Mouse (Mus musculus) embryonic facial prominence, embryonic 15.5 days (tissue): Measurements from ENCODE around the gene Dusp6. TPM values are rescaled to one million over a fixed set of nuclear protein-coding genes. Genes with fewer than 3 reads are reported as not detected.

Source experiments
- ATAC-seq: fragments of 200-750 bp; cut with Nextera tagmentation; 2 replicates; pipeline ENCODE4 v1.8.0; 2017; ENCODE audit warnings: low read depth, moderate TSS enrichment; ENCODE audit not compliant: insufficient number of reproducible peaks, low FRiP score, low TSS enrichment
- H3K27ac ChIP-seq: fragments of 300-500 bp; sonication (generic); replicated peaks from 2 replicates; pipeline ENCODE4 v1.5.1; 2015; ENCODE audit warnings: mild to moderate bottlenecking, inconsistent platforms
- H3K27me3 ChIP-seq: fragments of 300-500 bp; sonication (generic); 2 replicates; pipeline ENCODE4 v1.6.1; 2015; ENCODE audit warnings: inconsistent platforms
- H3K36me3 ChIP-seq: fragments of 300-500 bp; sonication (generic); 2 replicates; pipeline ENCODE4 v1.6.1; 2015; ENCODE audit warnings: mild to moderate bottlenecking, inconsistent platforms
- H3K4me1 ChIP-seq: fragments of 300-500 bp; sonication (generic); 2 replicates; pipeline ENCODE4 v1.6.1; 2015; ENCODE audit warnings: inconsistent platforms
- H3K4me2 ChIP-seq: fragments of 300-500 bp; sonication (generic); replicated peaks from 2 replicates; pipeline ENCODE4 v1.6.1; 2015; ENCODE audit warnings: mild to moderate bottlenecking, inconsistent platforms
- H3K4me3 ChIP-seq: fragments of 300-500 bp; sonication (generic); replicated peaks from 2 replicates; pipeline ENCODE4 v1.5.1; 2015; ENCODE audit warnings: mild to moderate bottlenecking, inconsistent platforms
- H3K9ac ChIP-seq: fragments of 300-500 bp; sonication (generic); 2 replicates; pipeline ENCODE4 v1.6.1; 2015; ENCODE audit warnings: inconsistent platforms
- H3K9me3 ChIP-seq: fragments of 300-500 bp; sonication (generic); replicated peaks from 2 replicates; pipeline ENCODE4 v1.6.1; 2016; ENCODE audit warnings: inconsistent platforms
- WGBS: fragments of 180-500 bp; shearing (Covaris S2); methylation state at CpG from one replicate; pipeline ENCODE4 v1.1.7; 2015; 5-methylcytosine and 5-hydroxymethylcytosine counted together
- polyA plus RNA-seq: library from polyadenylated mRNA; unstranded; fragments of >200 nt; fragmentation: Nextera tagmentation; extraction: Ambion mirVana; gene quantifications from 2 replicates; pipeline ENCODE4 v1.2.1, GENCODE M21; 2015

Gene Dusp6
- polyA plus RNA-seq, 1 experiment from 2014 or later = 65.2 TPM

GRCm38 (mm10) chr10:99302051-99302450 is 39.0 kb downstream of the Dusp6 start:
- H3K4me2 ChIP-seq = no peak overlapping the region
- no peaks in the 10 kb centered on the region for H3K36me3 ChIP-seq
- WGBS = 77% methylated on average over 4 of the region's 4 CpGs
- H3K27ac ChIP-seq = no peak overlapping the region
- no peak overlapping the region for H3K9ac ChIP-seq
- no peaks in the 10 kb centered on the region for H3K9me3 ChIP-seq
- H3K4me1 ChIP-seq = peaks cover 6% of the 10 kb centered on the region; the same call in 1 of the 2 replicates
- no peak overlapping the region for H3K4me3 ChIP-seq
- no peak for ATAC-seq
- no peaks in the 10 kb centered on the region for H3K27me3 ChIP-seq

GRCm38 (mm10) chr10:99308837-99309236 is 45.8 kb downstream of the Dusp6 start:
- H3K9ac ChIP-seq = no peak overlapping the region
- H3K36me3 ChIP-seq = no peaks in the 10 kb centered on the region
- H3K4me3 ChIP-seq = no peak overlapping the region
- no peak overlapping the region for H3K27ac ChIP-seq
- ATAC-seq = no peak
- 84% methylated on average over 4 of the region's 4 CpGs for WGBS
- H3K4me1 ChIP-seq = no peaks in the 10 kb centered on the region
- no peak overlapping the region for H3K4me2 ChIP-seq
- no peaks in the 10 kb centered on the region for H3K9me3 ChIP-seq
- H3K27me3 ChIP-seq = no peaks in the 10 kb centered on the region

- no peaks in the 10 kb centered on the region for H3K9me3 ChIP-seq
- H3K4me2 ChIP-seq = no peak overlapping the region
- H3K36me3 ChIP-seq = no peaks in the 10 kb centered on the region
- H3K4me3 ChIP-seq = no peak overlapping the region
- H3K27ac ChIP-seq = no peak overlapping the region
- no peaks in the 10 kb centered on the region for H3K4me1 ChIP-seq
- WGBS = 66% methylated on average over 9 of the region's 9 CpGs
- ATAC-seq = no peak
- no peaks in the 10 kb centered on the region for H3K27me3 ChIP-seq
- H3K9ac ChIP-seq = no peak overlapping the region
Observed at GRCm38 (mm10) chr10:99309617-99310016, 46.6 kb downstream of the Dusp6 start.

- ATAC-seq = no peak
- Histone ChIP-seq H3K4me3 (no peak overlapping the region), H3K27ac (no peak overlapping the region), H3K36me3 (no peaks in the 10 kb centered on the region), H3K4me2 (no peak overlapping the region), H3K27me3 (no peaks in the 10 kb centered on the region), H3K4me1 (no peaks in the 10 kb centered on the region), H3K9ac (no peak overlapping the region), H3K9me3 (no peaks in the 10 kb centered on the region)
- whole genome bisulfite sequencing = 60% methylated on average over 10 of the region's 10 CpGs
Observed at GRCm38 (mm10) chr10:99310204-99310603, 47.2 kb downstream of the Dusp6 start.

GRCm38 (mm10) chr10:99311956-99312355 is 48.9 kb downstream of the Dusp6 start:
- no peak overlapping the region for H3K9ac ChIP-seq
- H3K27me3 ChIP-seq = no peaks in the 10 kb centered on the region
- H3K9me3 ChIP-seq = no peaks in the 10 kb centered on the region
- WGBS = 90% methylated on average over 1 of the region's 1 CpGs
- no peaks in the 10 kb centered on the region for H3K4me1 ChIP-seq
- ATAC-seq = no peak
- H3K36me3 ChIP-seq = no peaks in the 10 kb centered on the region
- H3K27ac ChIP-seq = no peak overlapping the region
- no peak overlapping the region for H3K4me3 ChIP-seq
- no peak overlapping the region for H3K4me2 ChIP-seq

GRCm38 (mm10) chr10:99314366-99314765 is 51.3 kb downstream of the Dusp6 start:
- Histone ChIP-seq H3K9me3 (no peaks in the 10 kb centered on the region), H3K4me2 (no peak overlapping the region), H3K9ac (no peak overlapping the region), H3K27ac (no peak overlapping the region), H3K36me3 (no peaks in the 10 kb centered on the region), H3K4me3 (no peak overlapping the region), H3K4me1 (no peaks in the 10 kb centered on the region), H3K27me3 (no peaks in the 10 kb centered on the region)
- 52% methylated on average over 7 of the region's 7 CpGs for WGBS
- ATAC-seq = no peak

- H3K4me1 ChIP-seq = no peaks in the 10 kb centered on the region
- no peak overlapping the region for H3K4me2 ChIP-seq
- ATAC-seq = no peak
- H3K9me3 ChIP-seq = no peaks in the 10 kb centered on the region
- no peak overlapping the region for H3K27ac ChIP-seq
- no peak overlapping the region for H3K9ac ChIP-seq
- no peak overlapping the region for H3K4me3 ChIP-seq
- H3K27me3 ChIP-seq = no peaks in the 10 kb centered on the region
- H3K36me3 ChIP-seq = no peaks in the 10 kb centered on the region
Observed at GRCm38 (mm10) chr10:99317057-99317456, 54.0 kb downstream of the Dusp6 start.

Other genes starting within 250 kb of the Dusp6 start
- 16.9 and 20.5 TPM in 2 replicates for gene Poc1b, start 156.2 kb upstream of the Dusp6 start, polyA plus RNA-seq
- gene Galnt4, start 155.1 kb upstream of the Dusp6 start, polyA plus RNA-seq = 9.8 and 10.0 TPM in 2 replicates
- gene Phxr2, start 136.9 kb upstream of the Dusp6 start, polyA plus RNA-seq = not detected in 2 replicates